Mouse (Mus musculus): ENCODE data around the gene Pth1r.

Gene Pth1r

GRCm38 (mm10) chr9:110716775-110717174 is 30.2 kb downstream of the Pth1r start:
- no peak for DNase-seq (ENCODE audit: low read depth, low spot score)

- no peak for DNase-seq (ENCODE audit: low read depth, low spot score)
Measured at GRCm38 (mm10) chr9:110715426-110715825, 31.5 kb downstream of the Pth1r start.

GRCm38 (mm10) chr9:110713389-110713788 is 33.6 kb downstream of the Pth1r start:
- DNase-seq (ENCODE audit: low read depth, low spot score), result no peak

GRCm38 (mm10) chr9:110712545-110712944 is 34.4 kb downstream of the Pth1r start:
- DNase-seq (ENCODE audit: low read depth, low spot score), result no peak

- DNase-seq (ENCODE audit: low read depth, low spot score), result peak; percentile 44
Measured at GRCm38 (mm10) chr9:110711996-110712395, 34.9 kb downstream of the Pth1r start.

GRCm38 (mm10) chr9:110711532-110711931 is 35.4 kb downstream of the Pth1r start:
- no peak for DNase-seq (ENCODE audit: low read depth, low spot score)

- no peak for DNase-seq (ENCODE audit: low read depth, low spot score)
Measured at GRCm38 (mm10) chr9:110709640-110710258, 37.2 kb downstream of the Pth1r start.

GRCm38 (mm10) chr9:110706784-110707183 is 40.2 kb downstream of the Pth1r start:
- DNase-seq (ENCODE audit: low read depth, low spot score), result no peak

GRCm38 (mm10) chr9:110703951-110704350 is 43.0 kb downstream of the Pth1r start:
- no peak for DNase-seq (ENCODE audit: low read depth, low spot score)

GRCm38 (mm10) chr9:110702848-110703247 is 44.1 kb downstream of the Pth1r start:
- no peak for DNase-seq (ENCODE audit: low read depth, low spot score)

GRCm38 (mm10) chr9:110701114-110702032 is 45.6 kb downstream of the Pth1r start:
- no peak for DNase-seq (ENCODE audit: low read depth, low spot score)

GRCm38 (mm10) chr9:110699574-110699973 is 47.4 kb downstream of the Pth1r start:
- DNase-seq (ENCODE audit: low read depth, low spot score), result no peak

- no peak for DNase-seq (ENCODE audit: low read depth, low spot score)
Measured at GRCm38 (mm10) chr9:110697465-110697864, 49.5 kb downstream of the Pth1r start.

GRCm38 (mm10) chr9:110696427-110696826 is 50.5 kb downstream of the Pth1r start:
- DNase-seq (ENCODE audit: low read depth, low spot score), result no peak

GRCm38 (mm10) chr9:110695165-110695755 is 51.7 kb downstream of the Pth1r start:
- DNase-seq (ENCODE audit: low read depth, low spot score), result no peak

- DNase-seq (ENCODE audit: low read depth, low spot score), result no peak
Measured at GRCm38 (mm10) chr9:110689261-110689779, 57.6 kb downstream of the Pth1r start.

GRCm38 (mm10) chr9:110687846-110688245 is 59.1 kb downstream of the Pth1r start:
- DNase-seq (ENCODE audit: low read depth, low spot score), result no peak

- DNase-seq (ENCODE audit: low read depth, low spot score), result no peak
Measured at GRCm38 (mm10) chr9:110687061-110687460, 59.9 kb downstream of the Pth1r start.

GRCm38 (mm10) chr9:110686472-110686871 is 60.5 kb downstream of the Pth1r start:
- no peak for DNase-seq (ENCODE audit: low read depth, low spot score)

GRCm38 (mm10) chr9:110685591-110685990 is 61.4 kb downstream of the Pth1r start:
- DNase-seq (ENCODE audit: low read depth, low spot score), result no peak

- no peak for DNase-seq (ENCODE audit: low read depth, low spot score)
Measured at GRCm38 (mm10) chr9:110685187-110685586, 61.8 kb downstream of the Pth1r start.
